Mouse (Mus musculus) G1E (cell line): ENCODE measurements around the gene Glce. TPM values are rescaled to one million over a fixed set of nuclear protein-coding genes. Genes with fewer than 3 reads are reported as not detected.

ENCODE experiments used
- ATAC-seq: 2 replicates; pipeline ENCODE4 v1.8.0; 2016; ENCODE audit warnings: mild to moderate bottlenecking; ENCODE audit not compliant: insufficient number of reproducible peaks, poor library complexity, low FRiP score, severe bottlenecking; ENCODE audit errors: extremely low read depth
- DNase-seq: peaks from one replicate; pipeline ENCODE4 v3.0.0; 2012; ENCODE audit warnings: low spot score
- H3K27me3 ChIP-seq: 2 replicates; pipeline ENCODE4 v1.6.1; 2012; ENCODE audit warnings: mild to moderate bottlenecking, low read length, inconsistent platforms; ENCODE audit not compliant: insufficient read depth
- H3K36me3 ChIP-seq: replicated peaks from 2 replicates; pipeline ENCODE3; 2012; ENCODE audit warnings: mild to moderate bottlenecking, inconsistent platforms
- H3K4me1 ChIP-seq: 2 replicates; pipeline ENCODE4 v1.6.1; 2012; ENCODE audit warnings: low read depth, low read length, inconsistent platforms, mixed read lengths; ENCODE audit not compliant: insufficient read depth
- H3K4me3 ChIP-seq: 2 replicates; pipeline ENCODE4 v1.5.1; 2012; ENCODE audit warnings: low read depth, mild to moderate bottlenecking, inconsistent platforms, low read length, moderate library complexity, mixed read lengths
- H3K9me3 ChIP-seq: replicated peaks from 2 replicates; pipeline ENCODE4 v1.6.1; 2012; ENCODE audit warnings: inconsistent platforms
- CTCF ChIP-seq: IDR thresholded peaks from 2 replicates; pipeline ENCODE4 v1.5.1; 2012; ENCODE audit warnings: low read depth, low read length, inconsistent platforms, mixed read lengths
- GATA1 ChIP-seq: IDR thresholded peaks from 2 replicates; pipeline ENCODE4 v1.6.1; 2012; ENCODE audit warnings: borderline replicate concordance, low read length, inconsistent platforms, mixed read lengths
- GATA2 ChIP-seq: IDR thresholded peaks from 2 replicates; pipeline ENCODE4 v1.6.1; 2012; ENCODE audit warnings: low read depth, low read length, inconsistent platforms, borderline replicate concordance
- POLR2AphosphoS5 ChIP-seq: IDR thresholded peaks from 2 replicates; pipeline ENCODE4 v1.6.1; 2012; ENCODE audit warnings: low read depth, low read length, inconsistent platforms; ENCODE audit not compliant: insufficient replicate concordance
- TAL1 ChIP-seq: conservative IDR thresholded peaks from 2 replicates; pipeline ENCODE4 v1.6.1; 2012; ENCODE audit warnings: low read depth, low read length, inconsistent platforms, mixed read lengths
- polyA plus RNA-seq: library from polyadenylated mRNA; stranded (reverse); fragments of >175 nt; gene quantifications from 2 replicates; pipeline ENCODE4 v1.2.3, GENCODE M21; 2012
- total RNA-seq, 2 experiments: library from RNA; stranded (forward) in 1 of 2; stranded (reverse) in 1 of 2; fragments of 200-1000 nt in 1 of 2; fragments of >200 nt in 1 of 2; fragmentation: Nextera tagmentation in 1 of 2; gene quantifications; 2 replicates each; pipeline ENCODE4 v1.2.3; 2014 to 2017

Glce gene
- total and polyA plus RNA-seq, 3 experiments = 2.9 to 20.5 (median 18.5) TPM

DNA sequence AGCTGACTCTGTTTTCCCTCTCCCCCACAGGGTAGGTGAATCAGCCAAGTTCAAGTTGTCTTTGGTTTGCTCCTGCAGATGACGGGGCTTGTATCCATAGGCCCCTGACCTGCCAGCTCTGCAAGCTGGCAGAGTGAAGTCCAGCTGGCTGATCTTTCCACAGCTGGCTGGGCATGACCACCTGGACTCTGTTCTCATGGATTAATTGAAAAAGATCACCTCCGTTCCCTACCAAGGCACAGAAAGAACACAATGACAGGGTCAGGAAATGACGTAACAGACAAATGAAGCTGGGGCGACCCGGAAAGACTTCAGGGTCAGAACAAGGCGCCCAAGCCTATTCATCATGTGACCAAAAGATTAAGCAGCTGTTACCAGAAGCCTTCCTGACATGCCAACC, 38.3 kb upstream of the Glce start:
- TF ChIP-seq GATA1 (no peak), POLR2AphosphoS5 (no peak), GATA2 (no peak), TAL1 (no peak), CTCF (no peak)
- no peak for ATAC-seq
- Histone ChIP-seq H3K27me3 (peaks cover 21% of the 10 kb centered on the region), H3K4me1 (no peaks in the 10 kb centered on the region), H3K36me3 (no peaks in the 10 kb centered on the region), H3K4me3 (no peak overlapping the region), H3K9me3 (no peaks in the 10 kb centered on the region)
- no peak for DNase-seq

DNA sequence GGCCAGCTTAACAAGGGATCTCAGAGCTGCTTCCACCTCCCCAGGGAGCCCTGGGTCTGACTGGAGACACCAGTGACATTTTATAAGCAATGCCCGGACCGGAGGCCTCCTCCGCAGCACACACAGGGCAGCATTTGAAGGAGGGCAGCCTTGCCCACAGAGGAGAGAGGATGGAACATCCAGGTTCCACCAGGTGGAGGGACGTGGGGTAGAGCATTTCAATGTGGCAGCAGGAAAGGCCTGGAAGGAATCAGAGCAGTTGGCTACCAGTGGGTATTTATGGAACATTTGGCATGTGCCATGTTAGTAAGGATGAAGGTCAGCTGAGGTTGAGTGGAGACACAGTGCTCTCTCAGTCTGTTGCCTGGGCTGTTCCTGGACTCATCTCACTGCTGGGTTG, 36.3 kb upstream of the Glce start:
- no peaks in the 10 kb centered on the region for H3K4me1 ChIP-seq
- H3K36me3 ChIP-seq = no peaks in the 10 kb centered on the region
- H3K9me3 ChIP-seq = no peaks in the 10 kb centered on the region
- ATAC-seq (no peak), DNase-seq (no peak)
- H3K27me3 ChIP-seq = peaks cover 28% of the 10 kb centered on the region
- TF ChIP-seq GATA2 (no peak), GATA1 (no peak), CTCF (no peak), POLR2AphosphoS5 (no peak), TAL1 (no peak)
- no peak overlapping the region for H3K4me3 ChIP-seq

GRCm38 (mm10) chr9:62155821-62156220, 33.4 kb upstream of the Glce start:
- ATAC-seq (no peak), DNase-seq (no peak)
- TF ChIP-seq POLR2AphosphoS5 = no peak
- no peak for TF ChIP-seq GATA1
- no peak for TF ChIP-seq CTCF
- no peak for TF ChIP-seq TAL1
- TF ChIP-seq GATA2 = no peak
- H3K9me3 ChIP-seq = no peaks in the 10 kb centered on the region
- H3K27me3 ChIP-seq = peaks cover 29% of the 10 kb centered on the region
- H3K4me3 ChIP-seq = no peak overlapping the region
- no peaks in the 10 kb centered on the region for H3K4me1 ChIP-seq
- no peaks in the 10 kb centered on the region for H3K36me3 ChIP-seq

DNA sequence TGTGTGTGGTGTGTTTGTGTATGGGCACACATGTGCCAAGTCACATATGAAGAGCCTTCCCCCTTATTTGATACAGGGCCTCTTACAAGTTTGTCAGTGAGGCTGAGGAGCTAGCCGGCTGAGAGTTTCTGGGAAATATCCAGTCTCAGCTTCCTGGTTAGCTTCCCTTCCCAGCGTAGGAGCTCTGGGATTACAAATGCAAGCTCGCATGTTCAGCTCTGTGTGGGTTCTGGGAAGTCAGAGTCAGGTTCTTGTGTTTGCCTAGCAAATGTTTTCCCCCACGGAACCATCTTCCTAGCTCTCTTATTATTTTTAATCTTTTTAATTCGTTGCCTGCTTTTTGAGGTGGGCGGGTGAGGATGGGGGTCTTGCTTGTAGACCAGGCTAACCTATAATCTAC, 32.9 kb upstream of the Glce start:
- H3K9me3 ChIP-seq = no peaks in the 10 kb centered on the region
- ATAC-seq (no peak), DNase-seq (no peak)
- no peak overlapping the region for H3K4me3 ChIP-seq
- TF ChIP-seq POLR2AphosphoS5 (no peak), GATA2 (no peak), CTCF (no peak), TAL1 (no peak), GATA1 (no peak)
- no peaks in the 10 kb centered on the region for H3K4me1 ChIP-seq
- peaks cover 27% of the 10 kb centered on the region for H3K27me3 ChIP-seq
- H3K36me3 ChIP-seq = no peaks in the 10 kb centered on the region

DNA sequence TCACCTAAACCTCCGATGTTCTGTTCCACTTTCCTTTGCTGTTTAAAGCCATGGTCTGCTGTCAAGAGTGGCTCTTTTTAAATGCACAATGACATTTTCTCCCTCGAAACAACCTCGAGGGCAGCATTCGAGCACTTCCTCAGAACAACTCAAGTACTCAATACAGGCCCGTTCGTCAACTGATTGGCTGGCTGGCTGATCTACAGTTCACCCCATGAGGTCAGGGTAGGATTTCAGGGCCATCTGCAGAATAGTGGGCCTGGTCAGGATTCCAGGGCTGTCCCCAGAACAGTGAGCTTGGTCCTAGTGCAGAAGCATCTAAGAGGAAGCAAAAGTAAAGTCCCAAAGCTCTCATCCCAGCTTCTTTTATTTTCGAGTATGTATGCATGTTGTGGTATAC, 32.5 kb upstream of the Glce start:
- Histone ChIP-seq H3K9me3 (no peaks in the 10 kb centered on the region), H3K4me3 (no peak overlapping the region), H3K36me3 (no peaks in the 10 kb centered on the region), H3K4me1 (no peaks in the 10 kb centered on the region), H3K27me3 (peaks cover 24% of the 10 kb centered on the region)
- TF ChIP-seq TAL1 (no peak), GATA1 (no peak), GATA2 (no peak), POLR2AphosphoS5 (no peak), CTCF (no peak)
- ATAC-seq (no peak), DNase-seq (no peak)

- DNase-seq (no peak), ATAC-seq (no peak)
- TF ChIP-seq CTCF (no peak), GATA2 (no peak), POLR2AphosphoS5 (no peak), GATA1 (no peak), TAL1 (no peak)
Observed at GRCm38 (mm10) chr9:62154551-62154950, 32.1 kb upstream of the Glce start.

More at GRCm38 (mm10) chr9:62154551-62154950, 32.1 kb upstream of the Glce start:
- Histone ChIP-seq H3K4me1 (no peaks in the 10 kb centered on the region), H3K36me3 (no peaks in the 10 kb centered on the region), H3K9me3 (no peaks in the 10 kb centered on the region), H3K27me3 (peaks cover 24% of the 10 kb centered on the region), H3K4me3 (no peak overlapping the region)
